Mouse (Mus musculus) midbrain, embryonic 15.5 days (tissue): ENCODE data around the gene Lekr1. TPM values are rescaled to one million over a fixed set of nuclear protein-coding genes. Genes with fewer than 3 reads are reported as not detected.
A peak's percentile ranks its signal among the peaks of the same experiment; 100 is the strongest.

ENCODE experiments used
- ATAC-seq: fragments of 200-750 bp; cut with Nextera tagmentation; replicated peaks from 2 replicates; pipeline ENCODE4 v1.8.0; 2017; ENCODE audit warnings: moderate TSS enrichment
- H3K27ac ChIP-seq: fragments of 300-500 bp; sonication (generic); 2 replicates; pipeline ENCODE4 v1.5.1; 2015; ENCODE audit warnings: mild to moderate bottlenecking, inconsistent platforms
- H3K27me3 ChIP-seq: fragments of 300-500 bp; sonication (generic); replicated peaks from 2 replicates; pipeline ENCODE4 v1.6.1; 2015; ENCODE audit warnings: inconsistent platforms
- H3K36me3 ChIP-seq: fragments of 300-500 bp; sonication (generic); replicated peaks from 2 replicates; pipeline ENCODE4 v1.6.1; 2015; ENCODE audit warnings: inconsistent platforms
- H3K4me1 ChIP-seq: fragments of 300-500 bp; sonication (generic); 2 replicates; pipeline ENCODE4 v1.6.1; 2015; ENCODE audit warnings: inconsistent platforms
- H3K4me2 ChIP-seq: fragments of 300-500 bp; sonication (generic); 2 replicates; pipeline ENCODE4 v1.6.1; 2015; ENCODE audit warnings: inconsistent platforms, mild to moderate bottlenecking, moderate library complexity
- H3K4me3 ChIP-seq: fragments of 300-500 bp; sonication (generic); 2 replicates; pipeline ENCODE4 v1.5.1; 2015; ENCODE audit warnings: mild to moderate bottlenecking, inconsistent platforms
- H3K9ac ChIP-seq: fragments of 300-500 bp; sonication (generic); 2 replicates; pipeline ENCODE4 v1.6.1; 2015; ENCODE audit warnings: mild to moderate bottlenecking, inconsistent platforms
- H3K9me3 ChIP-seq: fragments of 300-500 bp; sonication (generic); 2 replicates; pipeline ENCODE4 v1.6.1; 2016; ENCODE audit warnings: inconsistent platforms
- WGBS: fragments of 180-500 bp; shearing (Covaris S2); methylation state at CpG from one replicate; pipeline ENCODE4 v1.1.7; 2015; ENCODE audit warnings: mixed read lengths; 5-methylcytosine and 5-hydroxymethylcytosine counted together
- polyA plus RNA-seq: library from polyadenylated mRNA; unstranded; fragments of >200 nt; fragmentation: Nextera tagmentation; extraction: Ambion mirVana; gene quantifications from 2 replicates; pipeline ENCODE4 v1.2.1, GENCODE M21; 2015

Lekr1 gene
- polyA plus RNA-seq, 1 experiment from 2014 or later = 5.7 TPM

- WGBS = 31% methylated on average over 7 of the region's 7 CpGs
- Histone ChIP-seq H3K4me1 (no peaks in the 10 kb centered on the region), H3K4me2 (no peak overlapping the region), H3K36me3 (no peaks in the 10 kb centered on the region), H3K4me3 (no peak overlapping the region), H3K9ac (no peak overlapping the region), H3K27me3 (no peaks in the 10 kb centered on the region), H3K27ac (no peak overlapping the region), H3K9me3 (no peaks in the 10 kb centered on the region)
- ATAC-seq = peak; percentile 62; the same call in 1 of the 2 replicates
These were observed 28.7 kb upstream of the Lekr1 start for GRCm38 (mm10) chr3:65637313-65637712.

GRCm38 (mm10) chr3:65638896-65639295, 27.1 kb upstream of the Lekr1 start:
- Histone ChIP-seq H3K27ac (no peak overlapping the region), H3K4me3 (no peak overlapping the region), H3K9ac (no peak overlapping the region), H3K27me3 (no peaks in the 10 kb centered on the region), H3K4me2 (no peak overlapping the region), H3K36me3 (no peaks in the 10 kb centered on the region), H3K9me3 (no peaks in the 10 kb centered on the region), H3K4me1 (no peaks in the 10 kb centered on the region)
- WGBS = 94% methylated on average over 11 of the region's 11 CpGs
- ATAC-seq = no peak

GRCm38 (mm10) chr3:65639454-65640014, 26.5 kb upstream of the Lekr1 start:
- no peak overlapping the region for H3K4me3 ChIP-seq
- no peaks in the 10 kb centered on the region for H3K4me1 ChIP-seq
- no peaks in the 10 kb centered on the region for H3K36me3 ChIP-seq
- no peak for ATAC-seq
- no peaks in the 10 kb centered on the region for H3K9me3 ChIP-seq
- no peak overlapping the region for H3K27ac ChIP-seq
- no peak overlapping the region for H3K9ac ChIP-seq
- 84% methylated on average over 5 of the region's 5 CpGs for WGBS
- no peak overlapping the region for H3K4me2 ChIP-seq
- no peaks in the 10 kb centered on the region for H3K27me3 ChIP-seq

- H3K9ac ChIP-seq = no peak overlapping the region
- H3K36me3 ChIP-seq = no peaks in the 10 kb centered on the region
- no peak for ATAC-seq
- H3K27me3 ChIP-seq = no peaks in the 10 kb centered on the region
- no peak overlapping the region for H3K27ac ChIP-seq
- WGBS = 91% methylated on average over 2 of the region's 2 CpGs
- no peaks in the 10 kb centered on the region for H3K4me1 ChIP-seq
- no peak overlapping the region for H3K4me3 ChIP-seq
- no peaks in the 10 kb centered on the region for H3K9me3 ChIP-seq
- no peak overlapping the region for H3K4me2 ChIP-seq
These were observed 23.1 kb upstream of the Lekr1 start for GRCm38 (mm10) chr3:65642959-65643358.

GRCm38 (mm10) chr3:65643654-65644053, 22.4 kb upstream of the Lekr1 start:
- no peak for ATAC-seq
- no peaks in the 10 kb centered on the region for H3K36me3 ChIP-seq
- no peak overlapping the region for H3K4me3 ChIP-seq
- no peak overlapping the region for H3K27ac ChIP-seq
- no peaks in the 10 kb centered on the region for H3K9me3 ChIP-seq
- WGBS = 86% methylated on average over 1 of the region's 1 CpGs
- no peak overlapping the region for H3K4me2 ChIP-seq
- H3K4me1 ChIP-seq = no peaks in the 10 kb centered on the region
- no peaks in the 10 kb centered on the region for H3K27me3 ChIP-seq
- no peak overlapping the region for H3K9ac ChIP-seq

GRCm38 (mm10) chr3:65647592-65647991, 18.4 kb upstream of the Lekr1 start:
- no peaks in the 10 kb centered on the region for H3K9me3 ChIP-seq
- H3K27ac ChIP-seq = no peak overlapping the region
- H3K9ac ChIP-seq = no peak overlapping the region
- WGBS = 78% methylated on average over 8 of the region's 8 CpGs
- no peaks in the 10 kb centered on the region for H3K4me1 ChIP-seq
- H3K27me3 ChIP-seq = 0 out of 2 replicates have a peak, but pooled peaks cover 5% of the 10 kb centered on the region
- no peak for ATAC-seq
- H3K4me2 ChIP-seq = no peak overlapping the region
- no peaks in the 10 kb centered on the region for H3K36me3 ChIP-seq
- no peak overlapping the region for H3K4me3 ChIP-seq

GRCm38 (mm10) chr3:65648913-65649312, 17.1 kb upstream of the Lekr1 start:
- peak; percentile 65; the same call in 1 of the 2 replicates for ATAC-seq
- H3K27me3 ChIP-seq = 0 out of 2 replicates have a peak, but pooled peaks cover 5% of the 10 kb centered on the region
- 16% methylated on average over 1 of the region's 1 CpGs for WGBS

GRCm38 (mm10) chr3:65650156-65650815, 15.7 kb upstream of the Lekr1 start:
- WGBS = 69% methylated on average over 7 of the region's 7 CpGs
- Histone ChIP-seq H3K4me2 (no peak overlapping the region), H3K9me3 (no peaks in the 10 kb centered on the region), H3K9ac (no peak overlapping the region), H3K4me1 (no peaks in the 10 kb centered on the region), H3K27ac (no peak overlapping the region), H3K4me3 (no peak overlapping the region), H3K27me3 (peaks cover 12% of the 10 kb centered on the region; the same call in 1 of the 2 replicates), H3K36me3 (no peaks in the 10 kb centered on the region)
- ATAC-seq = no peak

More at GRCm38 (mm10) chr3:65648913-65649312, 17.1 kb upstream of the Lekr1 start:
- Histone ChIP-seq H3K9me3 (no peaks in the 10 kb centered on the region), H3K4me3 (no peak overlapping the region), H3K4me2 (no peak overlapping the region), H3K4me1 (no peaks in the 10 kb centered on the region), H3K27ac (no peak overlapping the region), H3K36me3 (no peaks in the 10 kb centered on the region), H3K9ac (no peak overlapping the region)

GRCm38 (mm10) chr3:65654541-65655206, 11.4 kb upstream of the Lekr1 start:
- Histone ChIP-seq H3K9ac (no peak overlapping the region), H3K4me1 (peaks cover 20% of the 10 kb centered on the region)
- 82% methylated on average over 10 of the region's 10 CpGs for WGBS

GRCm38 (mm10) chr3:65656451-65656850, 9.6 kb upstream of the Lekr1 start:
- no peak overlapping the region for H3K27ac ChIP-seq
- H3K4me2 ChIP-seq = 0 out of 2 replicates have a peak overlapping the region, but pooled peaks have one; percentile 99
- WGBS = 45% methylated on average over 7 of the region's 7 CpGs
- H3K4me3 ChIP-seq = no peak overlapping the region
- no peaks in the 10 kb centered on the region for H3K9me3 ChIP-seq
- peaks cover 20% of the 10 kb centered on the region for H3K4me1 ChIP-seq
- no peak overlapping the region for H3K9ac ChIP-seq
- no peaks in the 10 kb centered on the region for H3K36me3 ChIP-seq
- H3K27me3 ChIP-seq = peaks cover 22% of the 10 kb centered on the region
- no peak for ATAC-seq

More at GRCm38 (mm10) chr3:65654541-65655206, 11.4 kb upstream of the Lekr1 start:
- Histone ChIP-seq H3K4me2 (no peak overlapping the region), H3K4me3 (no peak overlapping the region), H3K27ac (no peak overlapping the region), H3K9me3 (no peaks in the 10 kb centered on the region), H3K36me3 (no peaks in the 10 kb centered on the region), H3K27me3 (peaks cover 12% of the 10 kb centered on the region)
- no peak for ATAC-seq

GRCm38 (mm10) chr3:65656902-65657660, 8.9 kb upstream of the Lekr1 start:
- ATAC-seq = no peak
- Histone ChIP-seq H3K9ac (no peak overlapping the region), H3K4me3 (no peak overlapping the region), H3K4me2 (peak overlapping the region; percentile 99; the same call in 1 of the 2 replicates), H3K9me3 (no peaks in the 10 kb centered on the region), H3K27me3 (peaks cover 17% of the 10 kb centered on the region), H3K36me3 (no peaks in the 10 kb centered on the region), H3K27ac (no peak overlapping the region), H3K4me1 (peaks cover 20% of the 10 kb centered on the region)
- 8% methylated on average over 12 of the region's 12 CpGs for WGBS

GRCm38 (mm10) chr3:65658081-65658612, 7.9 kb upstream of the Lekr1 start:
- 3% methylated on average over 18 of the region's 18 CpGs for WGBS
- peak overlapping the region; percentile 50 for H3K4me3 ChIP-seq
- H3K9me3 ChIP-seq = no peaks in the 10 kb centered on the region
- H3K9ac ChIP-seq = peak overlapping the region; percentile 47; the same call in 1 of the 2 replicates
- peaks cover 20% of the 10 kb centered on the region for H3K4me1 ChIP-seq
- no peaks in the 10 kb centered on the region for H3K36me3 ChIP-seq
- H3K27me3 ChIP-seq = peaks cover 16% of the 10 kb centered on the region
- H3K27ac ChIP-seq = no peak overlapping the region
- peak; percentile 21; the same call in 1 of the 2 replicates for ATAC-seq
- H3K4me2 ChIP-seq = peak overlapping the region; percentile 99
